Mouse (Mus musculus) ZHBTc4 (cell line): ENCODE data around the gene Xpo1.
A peak's percentile ranks its signal among the peaks of the same experiment; 100 is the strongest.
"Not testable (repeated sequence)": the region's sequence is repeated elsewhere in the genome, so short reads cannot be mapped to it uniquely, and the experiment has no call there.

Experiments
- DNase-seq: peaks from one replicate; pipeline ENCODE4 v3.0.0-alpha.2; 2011; ENCODE audit warnings: low read depth, low spot score

Xpo1 gene

DNA sequence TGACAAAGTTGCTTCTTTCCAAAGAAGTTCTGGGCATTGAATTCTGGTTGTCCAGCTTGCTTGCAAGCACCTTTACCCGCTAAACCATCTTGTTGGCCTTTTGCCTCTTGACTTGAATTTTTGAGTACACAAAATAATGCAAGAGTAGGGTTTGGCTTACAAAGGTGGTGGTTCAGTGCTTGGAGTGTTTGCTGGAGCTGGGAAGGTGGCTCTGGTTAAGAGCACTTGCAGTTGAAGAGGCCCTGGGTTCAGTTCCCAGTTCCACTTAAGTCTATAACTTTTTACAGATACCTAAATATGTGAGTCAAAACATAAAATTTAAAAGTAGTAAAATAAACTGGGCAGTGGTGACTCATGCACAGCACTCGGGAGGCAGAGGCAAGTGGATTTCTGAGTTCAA, 42.5 kb downstream of the Xpo1 start:
- no peak for DNase-seq

- no peak for DNase-seq
These were observed 44.1 kb downstream of the Xpo1 start for GRCm38 (mm10) chr11:23299910-23300309.

- no peak for DNase-seq
These were observed 47.3 kb downstream of the Xpo1 start for GRCm38 (mm10) chr11:23303126-23303525.

DNA sequence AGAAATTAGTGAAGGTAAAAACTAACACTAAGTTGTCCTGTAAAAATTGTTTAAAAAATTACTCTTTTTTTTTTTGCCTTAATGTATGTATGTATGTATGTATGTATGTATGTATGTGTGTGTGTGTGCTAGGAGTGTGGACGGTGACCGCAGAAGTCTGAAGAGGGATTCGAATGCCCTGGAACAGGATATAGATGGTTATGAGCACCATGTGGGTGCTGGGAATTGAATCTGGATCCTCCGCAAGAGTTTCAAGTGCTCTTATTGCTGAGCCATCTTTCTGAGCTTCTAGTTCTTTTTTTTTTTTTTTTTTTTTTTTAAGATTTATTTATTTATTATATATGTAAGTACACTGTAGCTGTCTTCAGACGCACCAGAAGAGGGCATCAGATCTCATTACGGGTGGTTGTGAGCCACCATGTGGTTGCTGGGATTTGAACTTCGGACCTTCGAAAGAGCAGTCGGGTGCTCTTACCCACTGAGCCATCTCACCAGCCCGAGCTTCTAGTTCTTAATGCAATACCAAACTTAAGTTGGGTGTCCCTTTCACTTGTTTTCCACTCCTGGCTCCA, 49.3 kb downstream of the Xpo1 start:
- not testable (repeated sequence) for DNase-seq

DNA sequence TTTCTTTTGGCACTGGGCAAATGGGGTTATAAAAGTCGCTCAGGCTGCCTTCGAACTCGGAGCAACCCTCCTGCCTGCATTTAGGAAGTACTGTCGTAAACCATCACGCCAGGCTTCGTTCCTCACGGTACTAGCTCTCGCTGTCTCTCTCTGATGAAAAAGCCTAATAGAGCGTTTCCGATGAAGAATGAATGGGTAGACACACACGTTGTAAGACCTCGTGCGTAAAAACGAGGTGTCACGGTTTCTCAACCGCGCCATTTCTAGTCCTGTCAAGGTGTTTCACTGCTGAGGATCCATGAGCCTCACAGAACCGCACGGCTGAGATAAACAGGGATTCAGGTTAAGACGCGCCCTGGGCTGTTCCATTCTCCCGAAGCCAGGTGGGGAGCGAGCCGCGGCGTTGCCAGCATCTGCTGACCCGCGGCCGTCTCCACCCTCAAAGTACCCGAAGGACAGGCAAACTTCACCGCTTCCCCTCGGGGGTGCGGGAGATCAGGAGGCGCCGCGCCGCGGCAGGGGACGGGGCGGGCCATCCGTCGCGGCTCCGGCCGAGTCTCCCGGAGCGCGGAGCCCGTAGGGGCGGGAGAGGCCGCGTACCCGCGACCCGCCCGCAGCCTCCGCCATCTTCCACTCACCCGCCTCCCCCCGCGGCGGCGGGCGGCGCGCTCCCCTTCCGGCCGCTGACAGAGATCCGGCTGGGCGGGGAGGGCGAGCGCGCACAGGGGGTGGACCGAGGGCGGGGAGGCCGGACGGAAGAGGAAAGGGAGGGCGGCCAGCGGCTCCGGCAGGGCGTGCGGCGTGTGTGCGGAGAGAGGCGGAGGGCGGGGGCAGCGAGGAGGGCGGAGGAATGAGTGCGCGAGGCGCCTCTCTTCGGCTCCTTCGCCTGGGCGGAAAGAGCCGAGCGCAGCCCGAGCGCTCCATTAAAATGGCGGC, 50.1 kb downstream of the Xpo1 start:
- DNase-seq, result peak; percentile 96

DNA sequence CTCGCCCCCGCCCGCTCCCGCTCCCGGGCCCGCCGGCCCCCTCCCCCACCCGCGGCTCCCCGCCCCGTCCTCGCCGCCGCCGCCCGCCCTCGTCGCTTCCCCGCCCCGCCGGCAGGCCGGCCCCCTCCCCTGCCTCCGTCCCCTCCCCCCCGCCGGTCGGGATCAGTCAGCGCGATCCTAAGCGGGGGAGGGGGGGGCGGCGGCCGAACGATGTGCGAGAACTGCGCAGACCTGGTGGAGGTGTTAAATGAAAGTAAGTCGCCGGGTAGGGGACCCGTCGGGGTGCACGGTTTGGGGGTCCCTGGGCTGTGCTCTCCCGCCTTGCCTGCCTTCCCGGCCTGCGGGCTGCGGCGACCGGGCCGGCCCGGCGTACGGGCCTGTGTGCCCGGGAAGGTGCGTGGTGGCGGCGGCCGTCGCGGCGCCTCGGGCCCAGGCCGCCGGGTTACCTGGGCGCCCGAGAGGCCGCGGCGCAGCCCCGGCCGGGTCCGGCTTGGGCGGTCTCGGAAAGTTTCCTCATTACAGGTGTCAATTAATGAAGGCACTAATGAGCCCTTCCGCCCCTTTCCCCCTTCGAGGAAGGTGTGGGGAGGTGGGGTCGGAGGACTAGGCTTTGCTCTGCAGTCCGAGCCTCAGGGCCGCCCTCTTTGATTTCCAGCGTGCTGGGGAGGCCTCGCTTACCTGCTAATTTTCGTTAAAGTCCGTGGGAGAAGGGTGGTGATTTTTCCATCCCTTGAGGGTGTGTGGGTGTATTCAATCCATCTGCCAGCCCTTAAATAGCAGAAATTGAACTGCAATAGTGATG, 51.1 kb downstream of the Xpo1 start, which contains the start of gene Usp34:
Gene Usp34, plus strand, starts transcription at position 132 of the 802 bp plus-strand sequence.
- peak; percentile 83 for DNase-seq

DNA sequence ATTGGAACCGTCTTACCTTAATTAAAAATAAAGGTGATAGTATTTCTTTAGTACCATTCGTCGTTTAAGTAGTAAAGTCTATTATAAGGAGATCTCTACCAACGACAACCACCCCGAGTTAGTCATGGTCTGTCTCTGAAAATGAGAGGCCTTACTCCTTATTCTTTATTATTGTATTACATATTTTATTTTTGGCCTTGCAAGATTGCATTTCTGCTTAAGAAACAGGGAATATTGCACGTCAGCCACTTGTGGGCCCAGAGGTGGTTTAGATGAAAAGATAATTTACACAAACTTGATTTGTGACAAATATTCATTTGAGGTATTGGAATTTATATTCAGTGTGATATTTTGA, 51.7 kb downstream of the Xpo1 start:
- DNase-seq, result no peak

DNA sequence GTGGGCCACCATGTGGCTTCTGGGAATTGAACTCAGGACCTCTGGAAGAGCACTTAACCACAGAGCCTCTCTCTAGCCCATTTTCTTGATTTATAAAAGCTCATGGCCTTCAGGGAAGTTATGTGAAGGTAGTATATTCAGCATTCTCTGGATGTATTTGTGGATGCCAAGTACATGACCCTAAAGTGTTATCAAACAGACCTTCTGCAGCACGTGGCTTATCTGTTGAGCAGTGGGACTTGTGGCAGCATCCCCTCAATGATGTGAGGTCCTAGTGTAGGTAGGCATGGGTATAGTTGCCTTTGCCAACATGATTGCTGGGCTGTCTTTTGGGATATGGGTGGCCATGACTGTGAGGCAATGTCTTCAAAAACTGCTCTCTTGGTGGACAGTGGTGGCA, 57.7 kb downstream of the Xpo1 start:
- DNase-seq, result no peak

DNA sequence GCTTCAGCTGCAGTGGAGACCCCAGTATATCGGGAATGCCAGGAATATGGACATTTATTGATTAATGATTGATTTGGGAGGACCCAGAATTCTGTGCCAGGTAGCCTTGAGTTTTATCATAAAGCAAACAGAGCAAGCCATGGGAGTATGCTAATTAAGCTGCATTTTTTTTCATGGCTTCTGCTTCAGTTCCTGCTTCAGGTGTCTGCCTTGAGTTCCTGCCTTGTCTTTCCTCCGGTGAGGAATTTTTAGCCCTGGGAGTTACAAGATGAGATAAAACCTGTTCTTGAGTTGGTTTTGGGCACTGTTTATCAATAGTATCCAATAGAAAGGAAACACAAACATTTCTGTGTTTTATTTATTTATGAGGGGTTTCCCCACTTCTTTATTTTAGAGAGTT, 73.6 kb downstream of the Xpo1 start:
- no peak for DNase-seq

- DNase-seq, result no peak
These were observed 76.3 kb downstream of the Xpo1 start for GRCm38 (mm10) chr11:23332136-23332535.

DNA sequence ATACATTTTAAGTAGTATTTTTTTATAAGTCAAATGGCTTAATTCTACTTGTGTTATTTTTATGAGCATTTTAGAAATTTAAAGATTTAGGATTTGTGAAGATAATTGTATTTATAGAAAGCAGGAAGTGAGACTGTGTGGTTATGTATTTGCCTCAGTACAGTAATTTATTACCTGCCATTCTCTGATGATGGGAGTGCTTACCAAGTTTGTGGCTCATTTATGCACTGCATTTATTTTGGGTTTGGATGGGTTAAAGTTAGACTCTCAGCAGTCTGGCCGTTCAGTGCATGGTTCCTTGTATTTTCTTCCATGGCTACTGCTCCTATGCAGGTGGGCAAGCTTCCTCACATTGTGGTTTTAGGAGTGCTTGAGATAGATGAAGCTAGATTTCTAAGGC, 79.3 kb downstream of the Xpo1 start:
- no peak for DNase-seq
